Mouse (Mus musculus) left cerebral cortex, postnatal 4 days (tissue): ENCODE data around the gene Amh. TPM values are rescaled to one million over a fixed set of nuclear protein-coding genes. Genes with fewer than 3 reads are reported as not detected.
"Not testable (repeated sequence)": the region's sequence is repeated elsewhere in the genome, so short reads cannot be mapped to it uniquely, and the experiment has no call there.

Experiments
- DNase-seq: peaks from one replicate; pipeline ENCODE4 v3.0.0-alpha.2; 2022
- intact Hi-C: fragments of 180-260 bp; cut with DNase I; formaldehyde crosslinking; loops from one replicate; pipeline ENCODE4 v1.15.1; 2025
- total RNA-seq, 2 experiments: library from RNA; stranded (reverse); gene quantifications; 2 replicates each; pipeline ENCODE4 v1.2.3; 2021

The Amh gene
- total RNA-seq, 2 experiments from 2014 or later, result 1.9 to 2.2 TPM

DNA sequence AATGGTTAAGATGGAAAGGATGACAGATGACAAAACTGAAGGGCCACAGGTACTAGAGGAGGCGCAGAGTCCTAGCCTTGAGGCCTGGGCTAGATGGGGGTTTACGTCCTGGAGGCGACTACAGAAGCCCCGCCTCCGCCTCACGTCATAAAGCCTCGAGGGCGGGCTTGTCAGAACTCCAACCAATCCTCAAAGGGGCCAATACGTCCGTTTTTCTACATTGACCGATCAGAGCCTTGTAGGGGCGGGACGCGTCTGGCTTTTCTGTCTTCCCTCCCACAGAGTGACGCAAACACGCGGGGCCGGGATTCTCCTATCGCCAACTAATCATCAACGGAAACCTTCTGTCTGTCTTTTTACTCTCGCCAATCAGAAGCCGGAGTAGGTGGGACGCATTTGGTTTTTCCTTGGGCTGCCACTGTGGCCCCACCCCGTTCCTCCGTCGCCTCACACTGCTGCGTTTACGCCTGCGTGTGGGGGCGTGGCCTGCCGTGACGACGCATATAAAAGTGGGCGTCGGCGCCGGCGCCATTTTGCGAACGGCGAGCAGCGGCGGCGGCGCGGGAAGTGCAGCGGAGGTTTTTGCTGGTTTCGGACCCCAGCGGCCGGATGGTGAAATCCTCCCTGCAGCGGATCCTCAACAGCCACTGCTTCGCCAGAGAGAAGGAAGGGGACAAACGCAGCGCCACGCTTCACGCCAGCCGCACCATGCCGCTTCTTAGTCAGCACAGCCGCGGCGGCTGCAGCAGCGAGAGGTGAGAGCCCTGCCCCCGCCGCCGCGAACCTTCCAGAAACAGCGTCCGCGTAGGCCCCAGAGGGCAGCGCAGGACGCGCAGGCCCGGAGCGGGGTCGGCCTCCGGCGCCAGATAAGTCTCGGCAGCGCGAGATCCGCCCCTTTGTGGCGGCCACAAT, 21.4 kb downstream of the Amh start, which contains the start of gene Oaz1:
Gene Oaz1 (plus strand): TSS at position 506 of the 912 bp plus-strand sequence.
- DNase-seq, result peak; percentile 98
- intact Hi-C loops, result loop anchor here (5.0 kb wide), 1 partner anchor 171 kb away; no protein-coding TSS in a partner anchor

DNA sequence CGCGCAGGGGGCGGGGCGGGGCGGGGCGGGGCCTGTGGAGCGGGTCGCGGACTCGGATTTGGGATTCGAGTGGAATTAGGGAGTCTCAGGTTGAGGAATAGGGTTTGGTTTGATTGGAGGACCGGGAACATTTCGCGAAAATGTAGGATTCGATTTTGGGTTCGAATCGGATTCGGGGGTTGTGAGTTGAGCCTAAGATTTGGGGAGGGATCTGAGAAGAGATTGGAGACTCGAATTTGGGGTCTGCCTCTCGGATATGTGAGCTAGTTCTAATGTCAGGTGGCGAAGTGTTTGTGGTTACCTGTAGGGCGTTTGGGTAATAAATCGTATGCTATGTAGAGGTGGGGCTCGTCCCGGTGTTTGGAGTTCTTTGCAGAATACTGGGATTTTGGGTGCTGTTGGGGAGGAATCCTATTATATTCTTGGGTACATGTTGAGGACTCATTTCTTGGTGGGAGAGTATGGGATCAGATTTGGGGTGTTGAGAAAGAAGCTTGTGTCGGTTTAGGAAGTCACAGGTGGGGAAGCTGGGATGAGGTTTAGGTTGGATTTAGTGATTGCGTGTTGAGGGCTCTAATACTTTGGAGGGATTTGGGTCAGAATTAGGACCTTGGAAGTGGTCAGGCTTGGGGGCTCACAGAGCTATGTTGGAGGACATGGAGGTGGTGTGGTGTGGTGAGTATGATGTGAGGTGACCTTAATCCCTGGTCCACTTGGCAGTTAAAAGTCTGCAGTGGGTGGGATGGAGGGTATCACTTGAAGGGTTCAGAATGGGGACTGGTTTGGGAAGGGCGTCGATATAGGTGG, 22.2 kb downstream of the Amh start:
- intact Hi-C loops, result loop anchor here (5.0 kb wide), 1 partner anchor 170 kb away; no protein-coding TSS in a partner anchor
- DNase-seq, result no peak

DNA sequence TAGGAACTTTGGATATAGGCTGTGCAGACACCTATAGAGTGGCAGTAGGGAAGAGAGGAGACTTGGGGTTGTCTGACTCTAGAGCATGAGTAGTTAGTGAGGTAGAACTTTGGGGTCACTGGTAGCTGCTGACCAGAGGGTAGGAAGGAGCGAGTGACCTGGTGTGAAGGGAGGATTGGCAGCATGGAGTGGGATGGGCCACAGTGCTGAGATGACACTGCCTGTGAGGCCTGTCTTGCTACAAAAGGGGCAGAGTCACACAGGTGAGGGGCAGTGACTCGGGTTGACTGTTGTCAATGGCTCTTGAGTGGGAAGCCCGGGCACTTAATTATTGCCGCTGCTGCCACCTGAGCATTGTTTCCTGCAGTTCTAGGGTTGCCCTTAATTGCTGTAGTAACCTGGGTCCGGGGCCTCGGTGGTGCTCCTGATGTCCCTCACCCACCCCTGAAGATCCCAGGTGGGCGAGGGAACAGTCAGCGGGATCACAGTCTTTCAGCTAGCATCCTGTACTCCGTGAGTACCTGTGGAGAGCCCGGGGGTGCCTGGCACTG, 22.9 kb downstream of the Amh start:
- intact Hi-C loops, result loop anchor here (5.0 kb wide), 1 partner anchor 169 kb away; no protein-coding TSS in a partner anchor
- no peak for DNase-seq

DNA sequence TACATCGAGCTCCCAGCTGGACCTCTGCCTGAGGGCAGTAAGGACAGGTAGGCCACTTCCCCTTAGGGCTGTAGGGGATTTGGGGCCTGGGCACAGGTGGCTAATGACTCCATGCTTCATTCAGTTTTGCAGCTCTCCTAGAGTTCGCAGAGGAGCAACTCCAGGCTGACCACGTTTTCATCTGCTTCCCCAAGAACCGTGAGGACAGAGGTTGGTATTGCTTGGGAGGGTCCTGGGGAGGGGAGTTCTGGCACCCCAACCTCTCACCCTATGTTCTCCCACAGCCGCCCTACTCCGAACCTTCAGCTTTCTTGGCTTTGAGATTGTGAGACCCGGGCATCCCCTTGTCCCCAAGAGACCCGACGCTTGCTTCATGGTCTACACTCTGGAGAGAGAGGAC, 23.5 kb downstream of the Amh start:
- not testable (repeated sequence) for DNase-seq
- intact Hi-C loops, result loop anchor here (5.0 kb wide), 1 partner anchor 169 kb away; no protein-coding TSS in a partner anchor

DNA sequence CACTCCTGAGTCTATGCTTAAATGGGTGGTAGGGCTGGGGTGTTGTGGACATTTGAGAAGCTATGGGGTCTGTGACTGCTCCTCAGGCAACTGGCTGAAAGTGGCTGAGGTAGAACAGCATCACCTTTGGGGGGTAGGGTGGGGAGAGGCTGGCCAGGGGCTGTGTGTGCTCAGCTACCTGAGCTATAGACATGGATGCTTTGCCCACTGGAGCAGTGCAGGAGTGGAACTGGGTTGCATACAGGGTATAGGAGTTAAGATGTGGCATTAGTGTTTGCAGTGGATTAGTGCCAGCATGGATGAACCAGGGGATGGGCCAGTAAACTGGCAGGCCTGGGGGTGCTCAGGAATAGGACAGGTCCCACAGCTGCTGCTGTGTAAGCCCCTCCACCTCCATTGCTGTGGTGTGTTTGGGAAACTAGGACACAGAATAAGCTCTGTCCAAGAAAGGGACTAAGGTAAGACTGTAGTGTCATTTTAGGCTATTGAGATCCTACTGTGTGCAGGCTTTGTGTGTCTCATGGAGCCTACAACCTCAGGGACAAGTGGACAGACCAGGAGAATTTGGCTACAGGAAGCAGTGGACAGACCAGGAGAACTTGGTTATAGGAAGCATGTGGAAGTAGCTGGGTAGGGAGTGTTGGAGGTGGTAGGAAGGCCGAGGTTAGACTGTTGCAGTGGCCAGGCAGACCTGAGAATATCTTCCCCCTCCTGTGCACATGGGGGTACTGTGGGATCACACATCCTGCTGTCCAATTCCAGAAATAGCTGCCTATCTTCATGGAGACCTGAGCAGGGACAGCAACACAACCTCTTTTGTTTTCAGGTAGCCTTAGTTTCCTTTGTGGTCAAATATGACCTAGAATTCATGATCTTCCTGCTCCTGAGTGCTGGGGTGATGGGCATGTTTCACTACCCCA, 24.6 kb downstream of the Amh start:
- no peak for DNase-seq
- intact Hi-C loops, result loop anchor here (5.0 kb wide), 1 partner anchor 168 kb away; no protein-coding TSS in a partner anchor

DNA sequence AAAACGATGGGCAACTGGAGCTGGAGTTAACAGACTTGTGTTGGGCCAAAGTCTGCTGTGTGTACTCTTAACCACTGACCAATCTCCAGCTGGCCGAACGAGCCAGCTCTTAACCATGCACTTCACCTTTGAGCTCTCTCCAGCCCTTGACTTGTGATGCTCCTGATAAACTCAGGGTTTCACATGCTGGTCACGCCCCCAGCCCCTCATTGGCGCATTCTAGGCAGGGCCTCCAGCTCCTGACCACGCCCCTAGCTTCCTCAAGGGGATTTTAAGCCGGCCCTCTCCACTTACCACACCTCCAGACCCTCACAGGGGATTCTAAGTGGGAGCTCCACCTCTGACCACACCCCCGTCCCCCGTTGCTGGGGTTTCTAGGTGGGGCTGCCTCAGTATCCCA, 26.1 kb downstream of the Amh start:
- intact Hi-C loops, result no loop called here
- peak; percentile 52 for DNase-seq

DNA sequence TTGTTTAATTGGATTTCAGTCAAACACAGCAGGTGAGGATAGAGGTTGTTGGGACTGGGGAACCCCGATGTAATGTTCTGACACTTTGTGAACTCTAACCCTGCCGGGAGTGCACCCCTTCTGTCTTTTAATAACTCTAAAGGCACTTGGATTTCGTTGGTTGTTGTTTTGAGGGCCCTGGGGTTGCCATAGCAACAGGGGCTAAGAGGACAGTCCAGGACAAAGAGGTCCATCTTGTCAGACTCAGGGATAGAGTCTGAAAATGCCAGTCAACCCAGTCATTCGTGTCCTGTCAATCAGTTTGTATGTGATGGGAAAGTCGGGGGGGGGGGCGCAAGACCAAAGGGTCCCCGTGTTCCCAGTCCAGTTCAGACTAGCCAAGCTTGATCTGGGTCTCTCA, 27.8 kb downstream of the Amh start:
- intact Hi-C loops, result no loop called here
- DNase-seq, result no peak

DNA sequence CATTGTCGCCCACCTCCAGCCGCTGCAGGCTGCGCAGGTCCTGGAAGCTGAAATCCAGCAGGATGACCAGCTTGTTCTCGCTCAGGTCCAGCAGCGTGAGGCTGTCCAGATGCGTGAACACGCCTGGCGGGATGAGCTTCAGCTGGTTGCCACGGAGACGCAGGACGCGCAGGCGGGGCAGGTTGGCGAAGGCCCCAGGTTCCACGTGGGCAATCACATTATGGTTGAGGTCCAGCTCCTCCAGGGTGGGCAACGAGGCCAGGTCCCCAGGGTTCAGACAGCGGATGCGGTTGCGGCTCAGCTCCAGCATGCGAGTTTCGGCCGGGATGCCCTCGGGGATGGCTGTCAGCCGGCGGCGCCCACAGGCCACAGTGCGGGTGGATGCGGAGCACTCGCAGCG, 30.6 kb downstream of the Amh start:
- intact Hi-C loops, result no loop called here

DNA sequence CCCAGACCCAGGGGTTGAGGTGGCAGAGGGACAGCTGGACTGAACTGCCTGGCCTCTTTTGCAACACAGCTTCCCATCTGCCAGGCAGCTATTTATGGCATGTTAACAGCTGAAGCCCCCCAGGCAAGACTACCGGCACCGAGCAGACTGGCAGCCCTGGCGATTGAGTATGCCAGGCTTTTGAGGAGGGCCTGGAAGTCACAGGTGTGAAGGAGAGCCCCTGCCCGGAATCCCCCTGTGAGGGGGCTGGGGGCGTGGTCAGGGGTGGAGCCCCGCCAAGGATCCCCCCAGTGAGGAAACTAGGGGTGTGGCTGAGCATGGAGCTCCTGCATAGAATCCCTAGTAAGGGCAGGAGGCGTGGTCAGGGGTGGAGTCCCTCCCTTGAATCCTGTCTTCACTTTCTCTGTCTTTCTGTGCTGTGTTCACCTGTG, 31.9 kb downstream of the Amh start:
- intact Hi-C loops, result no loop called here
- DNase-seq, result peak; percentile 67

More for the DNA sequence above, 30.6 kb downstream of the Amh start:
- no peak for DNase-seq

DNA sequence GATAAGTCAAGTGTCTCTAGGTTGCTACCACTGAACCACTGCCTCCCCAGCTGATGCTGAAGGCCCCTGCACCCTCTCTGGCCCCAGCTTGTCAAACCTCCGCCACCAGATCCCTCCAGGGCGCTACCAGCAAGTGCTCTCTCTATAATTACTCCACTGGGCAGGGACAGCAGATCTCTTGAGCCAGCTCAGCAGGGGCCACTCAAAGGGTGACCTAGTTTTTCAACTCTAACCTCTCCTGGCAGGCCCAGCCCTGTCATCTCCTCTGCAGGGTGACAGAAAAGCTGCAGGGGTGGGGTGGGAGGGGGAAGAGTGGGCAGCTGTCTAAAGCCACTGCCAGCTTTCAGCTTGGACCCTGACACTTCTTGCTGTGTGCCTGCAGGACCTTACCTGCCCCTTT, 32.8 kb downstream of the Amh start:
- no peak for DNase-seq
- intact Hi-C loops, result no loop called here

DNA sequence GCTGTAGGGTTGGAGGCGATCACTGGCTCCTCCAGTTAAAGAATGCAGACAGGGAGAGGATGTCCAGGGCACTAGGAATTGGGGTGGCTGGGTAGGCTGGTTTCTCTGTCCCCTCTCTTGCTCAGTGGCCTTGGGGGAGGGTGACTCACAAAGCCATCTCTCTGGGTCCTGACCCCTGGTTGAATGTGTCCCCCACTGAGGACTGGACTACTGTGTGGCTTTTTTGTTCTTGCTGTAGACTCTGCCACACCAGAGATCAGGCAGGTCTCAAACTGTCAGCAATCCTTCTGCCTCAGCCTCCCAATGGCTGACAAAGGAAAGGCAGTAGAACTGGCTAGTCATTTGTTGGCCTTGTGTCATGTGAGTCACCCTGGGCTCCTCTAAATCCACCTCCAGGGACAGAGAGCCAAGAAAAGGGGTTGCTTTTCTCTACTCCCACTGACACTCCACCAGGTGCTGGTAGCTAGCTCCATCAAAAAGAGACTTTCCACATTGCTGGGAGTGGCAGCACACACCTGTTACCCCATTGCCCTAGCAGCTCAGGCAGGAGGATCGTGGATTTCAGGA, 33.4 kb downstream of the Amh start:
- DNase-seq, result no peak
- intact Hi-C loops, result no loop called here

DNA sequence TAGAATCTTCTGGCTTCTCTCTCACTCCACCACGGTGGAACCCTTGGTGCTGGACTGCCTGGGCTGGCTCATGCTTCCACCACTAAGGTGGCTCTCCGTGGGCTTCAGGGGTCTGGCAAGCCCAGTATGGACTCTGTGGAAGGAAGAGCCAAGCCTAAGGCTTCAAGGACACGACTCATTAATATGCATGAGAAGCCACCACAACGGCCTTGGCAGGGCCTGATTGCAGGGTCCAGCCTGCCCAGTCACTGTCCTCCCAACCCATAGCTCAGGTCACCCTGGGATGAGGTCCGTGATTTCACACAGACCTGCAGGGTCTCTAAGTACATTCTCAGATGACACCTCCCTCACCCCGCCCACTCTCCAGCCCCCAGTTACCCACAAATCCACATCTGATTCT, 34.8 kb downstream of the Amh start:
- no peak for DNase-seq
- intact Hi-C loops, result no loop called here

DNA sequence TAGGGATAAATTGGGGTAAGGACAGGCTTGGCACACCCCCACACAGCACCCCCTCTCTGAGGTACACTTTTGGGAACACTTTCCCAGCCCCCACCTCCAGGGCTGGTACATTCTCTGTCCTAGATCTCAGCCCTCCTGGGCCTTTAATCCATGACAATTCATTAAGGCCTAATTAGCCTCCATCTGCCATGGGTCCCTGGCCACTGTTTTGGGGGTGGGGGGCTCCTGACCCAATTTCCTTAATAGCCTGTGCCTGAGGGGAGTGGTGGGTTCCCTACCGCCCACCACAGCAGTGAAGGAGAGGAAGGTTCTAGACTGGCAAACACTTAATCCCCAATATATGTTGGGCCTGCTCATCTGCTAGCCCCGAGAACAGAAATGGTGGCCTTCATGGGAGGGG, 36.6 kb downstream of the Amh start:
- DNase-seq, result no peak
- intact Hi-C loops, result no loop called here

DNA sequence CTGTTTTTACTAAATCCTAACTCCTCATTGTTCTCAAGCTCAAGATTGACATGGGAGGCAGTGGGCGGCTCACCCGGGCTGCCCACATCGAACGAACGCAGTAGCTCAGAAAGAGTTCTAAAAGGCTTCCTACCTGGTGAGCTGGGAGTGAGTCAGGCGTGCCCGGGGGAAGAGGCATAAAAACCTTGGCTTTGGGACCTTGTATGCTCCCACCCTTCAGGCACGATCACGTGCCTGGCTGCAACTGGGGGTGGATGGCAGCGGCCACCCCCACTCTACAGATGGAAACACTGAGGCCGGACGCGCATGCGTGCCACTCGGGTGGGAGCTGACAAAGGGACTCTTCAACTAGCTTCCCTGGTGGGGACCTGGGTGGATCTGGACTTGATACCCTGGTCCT, 37.3 kb downstream of the Amh start:
- no peak for DNase-seq
- intact Hi-C loops, result no loop called here

DNA sequence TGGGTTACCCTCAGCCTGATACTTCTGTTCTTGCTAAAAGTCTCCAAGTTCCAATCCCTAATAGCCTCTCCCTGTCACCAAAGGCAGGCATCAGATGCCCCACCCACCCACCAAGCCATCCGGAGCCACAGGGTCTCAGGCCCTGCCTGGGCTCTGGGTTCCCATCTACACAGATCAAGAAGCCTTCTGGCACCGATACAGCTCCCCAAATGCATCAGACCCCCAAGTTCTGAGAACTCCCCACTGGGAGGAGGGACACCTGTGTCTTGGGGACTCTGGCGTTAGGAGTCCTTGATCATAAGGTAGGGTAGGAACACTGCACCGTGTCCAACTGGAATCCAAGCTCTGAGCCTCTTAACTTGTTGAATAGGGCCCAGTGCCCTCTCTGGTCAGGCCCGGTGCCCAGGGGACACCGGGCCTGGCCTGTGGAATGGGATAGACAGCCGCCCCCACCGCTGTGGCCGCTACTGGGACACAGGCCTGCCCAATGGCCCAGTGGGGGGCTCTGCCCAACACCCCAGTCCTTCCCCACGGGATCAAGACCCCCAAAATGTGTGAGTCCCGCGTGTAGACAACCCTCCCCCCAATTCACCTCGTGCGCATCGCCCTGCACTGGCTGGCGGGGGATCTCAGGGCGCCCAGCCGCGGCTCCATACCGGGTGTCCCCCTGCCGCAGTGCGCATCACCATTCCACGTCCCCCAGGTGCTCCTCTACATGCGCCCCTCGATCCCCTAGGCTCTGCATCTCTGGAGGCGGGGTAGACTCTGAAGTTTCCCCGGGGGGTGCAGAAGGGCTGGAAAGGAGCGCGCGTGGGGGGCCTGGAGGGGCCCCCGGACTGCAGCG, 38.3 kb downstream of the Amh start:
- DNase-seq, result no peak
- intact Hi-C loops, result no loop called here

DNA sequence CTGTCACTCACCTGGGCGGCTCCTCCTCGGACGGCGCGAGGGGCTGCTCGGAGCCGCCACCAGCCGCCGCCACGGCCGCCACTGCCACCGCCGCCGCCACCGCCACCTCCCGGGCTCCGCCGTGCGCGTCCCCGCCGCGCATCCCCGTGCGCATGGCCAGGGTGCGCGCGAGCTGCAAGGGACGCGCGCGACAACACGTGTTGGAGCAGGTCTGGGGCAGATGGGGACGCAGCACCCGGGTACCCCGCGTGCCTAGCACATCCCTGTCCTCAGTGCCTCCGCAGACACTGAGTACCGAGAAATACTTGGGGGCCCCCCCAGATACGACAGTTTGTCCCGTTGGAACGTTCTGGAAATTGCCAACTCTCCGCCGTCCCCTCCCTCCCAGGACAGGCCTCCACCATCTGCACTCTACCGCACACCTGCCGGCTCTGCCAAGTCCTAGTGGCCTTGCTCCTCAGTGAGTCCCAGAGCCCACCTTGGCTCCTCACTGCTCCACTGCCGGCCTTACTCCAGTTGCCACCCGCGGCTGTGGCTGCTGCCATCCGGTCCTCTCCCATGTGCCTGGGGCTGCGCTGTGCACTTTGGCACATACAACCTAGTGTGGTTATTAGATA, 39.0 kb downstream of the Amh start, which contains the start of gene Lingo3:
Gene Lingo3 (minus strand): TSS at position 109 of the 617 bp plus-strand sequence.
- intact Hi-C loops, result no loop called here

DNA sequence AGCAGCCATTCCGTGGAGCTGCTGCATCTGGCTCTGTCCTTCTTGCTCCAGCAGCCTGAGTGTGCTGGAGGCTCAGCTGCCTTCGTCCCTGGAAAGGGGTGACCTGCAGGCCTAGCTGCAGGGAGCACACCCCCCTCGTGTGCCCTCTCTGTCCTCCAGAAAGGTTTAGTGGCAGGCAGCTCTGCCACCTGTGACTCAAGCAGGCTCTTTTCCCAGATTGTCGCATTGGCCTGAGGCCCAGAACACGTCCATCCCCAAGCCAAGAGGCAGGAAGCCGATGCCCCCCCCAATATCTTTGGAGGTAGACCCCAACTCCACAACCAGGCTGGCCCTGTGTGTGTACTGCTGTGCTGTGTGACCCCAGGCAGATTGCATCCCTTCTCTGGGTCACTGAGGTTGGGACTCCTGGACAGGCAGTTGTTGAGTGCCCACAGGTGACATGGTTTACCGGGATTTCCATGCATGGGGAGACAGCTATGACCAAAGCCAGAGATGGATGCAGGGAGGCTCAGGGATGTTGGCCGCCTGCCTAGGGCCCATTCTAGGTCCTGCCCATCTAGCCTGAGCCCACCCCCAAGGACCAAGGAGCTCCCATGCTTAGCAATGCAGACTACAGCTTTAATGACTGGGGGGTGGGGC, 40.1 kb downstream of the Amh start:
- peak; percentile 72 for DNase-seq
- intact Hi-C loops, result no loop called here

More for the DNA sequence above, 39.0 kb downstream of the Amh start, which contains the start of gene Lingo3:
- peak; percentile 58 for DNase-seq

DNA sequence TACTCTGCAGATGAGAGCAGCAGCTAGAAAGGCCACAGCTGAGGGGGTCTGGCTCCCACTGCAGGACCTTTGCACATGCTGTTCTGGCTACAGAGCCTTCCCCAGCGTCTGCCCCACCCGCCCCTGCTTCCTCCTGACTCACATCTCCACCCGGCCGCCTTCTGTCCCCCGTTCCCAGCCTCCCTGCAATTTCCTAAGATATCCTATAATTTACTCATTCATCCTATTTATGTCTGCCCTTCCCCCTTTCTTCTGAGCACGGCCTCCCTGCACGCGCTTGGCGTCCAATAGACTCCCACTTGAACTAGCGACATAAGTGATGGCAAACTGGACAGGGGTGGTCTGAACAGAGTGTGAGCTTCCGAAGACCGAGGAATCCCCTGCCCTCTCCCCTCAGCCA, 40.7 kb downstream of the Amh start:
- DNase-seq, result no peak
- intact Hi-C loops, result no loop called here
